Mouse (Mus musculus) v-Abl transformed pro-B cells (cell line): ENCODE results near the gene Mpped2.

Experiments used
- in situ Hi-C, 2 experiments: fragments of 400-800 bp; cut with MboI; formaldehyde crosslinking; loops; one replicate each; pipeline ENCODE4 v1.15.1; 2025; ENCODE audit not compliant: unreplicated experiment in 2 of 2

The Mpped2 gene

GRCm38 (mm10) chr2:106789694-106790328, 96.7 kb downstream of the Mpped2 start:
- in situ Hi-C loops, result no loop called here

GRCm38 (mm10) chr2:106790329-106790701, 97.2 kb downstream of the Mpped2 start:
- in situ Hi-C loops, result no loop called here

GRCm38 (mm10) chr2:106796246-106796645, 103.2 kb downstream of the Mpped2 start:
- in situ Hi-C loops, result no loop called here

- in situ Hi-C loops, result no loop called here
These were observed 104.8 kb downstream of the Mpped2 start for GRCm38 (mm10) chr2:106797855-106798254.

- in situ Hi-C loops, result no loop called here
These were observed 105.8 kb downstream of the Mpped2 start for GRCm38 (mm10) chr2:106798824-106799223.

- in situ Hi-C loops, result no loop called here
These were observed 122.8 kb downstream of the Mpped2 start for GRCm38 (mm10) chr2:106815898-106816297.

GRCm38 (mm10) chr2:106821292-106821691, 128.2 kb downstream of the Mpped2 start:
- in situ Hi-C loops, result no loop called here

- in situ Hi-C loops, result no loop called here
These were observed 128.8 kb downstream of the Mpped2 start for GRCm38 (mm10) chr2:106821883-106822282.

GRCm38 (mm10) chr2:106822540-106822939, 129.5 kb downstream of the Mpped2 start:
- in situ Hi-C loops, result no loop called here

- in situ Hi-C loops, result no loop called here
These were observed 132.4 kb downstream of the Mpped2 start for GRCm38 (mm10) chr2:106825461-106825860.

- in situ Hi-C loops, result no loop called here
These were observed 133.0 kb downstream of the Mpped2 start for GRCm38 (mm10) chr2:106826023-106826422.

GRCm38 (mm10) chr2:106826806-106827205, 133.7 kb downstream of the Mpped2 start:
- in situ Hi-C loops, result no loop called here

GRCm38 (mm10) chr2:106828573-106829310, 135.7 kb downstream of the Mpped2 start:
- in situ Hi-C loops, result no loop called here

- in situ Hi-C loops, result no loop called here
These were observed 136.4 kb downstream of the Mpped2 start for GRCm38 (mm10) chr2:106829420-106829819.

- in situ Hi-C loops, result no loop called here
These were observed 139.5 kb downstream of the Mpped2 start for GRCm38 (mm10) chr2:106832577-106832976.

GRCm38 (mm10) chr2:106833212-106833611, 140.1 kb downstream of the Mpped2 start:
- in situ Hi-C loops, result no loop called here

- in situ Hi-C loops, result no loop called here
These were observed 142.3 kb downstream of the Mpped2 start for GRCm38 (mm10) chr2:106835321-106835720.

GRCm38 (mm10) chr2:106837241-106837640, 144.2 kb downstream of the Mpped2 start:
- in situ Hi-C loops, result no loop called here

- in situ Hi-C loops, result no loop called here
These were observed 151.1 kb downstream of the Mpped2 start for GRCm38 (mm10) chr2:106844147-106844546.

- in situ Hi-C loops, result no loop called here
These were observed 152.0 kb downstream of the Mpped2 start for GRCm38 (mm10) chr2:106844766-106845678.

- in situ Hi-C loops, result no loop called here
These were observed 153.4 kb downstream of the Mpped2 start for GRCm38 (mm10) chr2:106846511-106846910.
